Mouse (Mus musculus): ENCODE results near the gene Plac9a.

DNA sequence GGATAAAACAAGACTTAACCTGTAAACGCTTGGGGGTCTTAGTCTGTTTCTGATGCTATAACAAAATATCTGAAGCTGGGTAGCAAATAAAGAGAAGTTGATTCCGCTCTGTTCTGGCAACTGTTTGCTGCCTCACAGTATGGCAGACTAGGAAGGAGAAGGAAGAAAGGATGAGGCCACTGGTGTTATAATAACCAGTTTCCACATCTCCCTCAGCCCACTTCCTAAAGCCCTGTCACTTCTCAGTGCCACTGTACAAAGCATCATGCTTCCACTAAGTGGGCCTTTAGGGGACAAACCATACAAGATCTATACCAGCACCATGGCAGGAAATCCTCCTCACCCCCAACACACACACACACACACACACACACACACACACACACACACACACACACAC, 52.5 kb downstream of the Plac9a start:
- TF ChIP-seq CTCF (IDR thresholded peaks at IDR 0.05; ENCODE audit: low read depth, low read length) (no peak), EP300 (IDR thresholded peaks at IDR 0.05; ENCODE audit: insufficient read depth, low read depth, low read length) (no peak)
